Mouse (Mus musculus): ENCODE results near the gene Unc45a. TPM values are rescaled to one million over a fixed set of nuclear protein-coding genes. Genes with fewer than 3 reads are reported as not detected.

Gene Unc45a
- polyA plus RNA-seq, 1 experiment: 43.9 TPM

DNA sequence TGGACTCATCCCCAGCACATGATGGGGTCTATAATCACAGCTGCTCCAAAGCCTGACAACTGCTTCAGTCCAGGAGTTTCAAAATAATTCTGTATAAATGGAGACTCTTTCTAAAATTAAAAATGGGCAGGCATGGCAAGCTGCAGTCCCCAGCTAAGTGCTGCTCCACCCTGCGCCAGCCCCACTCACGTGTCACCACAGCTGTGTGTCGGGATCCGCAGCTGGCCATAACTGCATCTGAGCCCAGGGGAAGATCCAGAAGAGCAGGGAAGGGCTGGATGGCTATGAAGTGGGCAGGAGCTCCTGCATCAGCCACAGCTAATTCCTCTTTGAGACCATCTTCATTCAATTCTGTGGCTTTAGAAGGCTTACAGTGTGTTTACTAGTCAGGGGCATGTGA, 22.1 kb downstream of the Unc45a start:
- 92% methylated on average over 4 of the region's 4 CpGs for WGBS
- TF ChIP-seq CTCF (IDR thresholded peaks at IDR 0.05; ENCODE audit: control insufficient read depth, insufficient read depth, low read length) (no peak), POLR2A (IDR thresholded peaks at IDR 0.05; ENCODE audit: borderline replicate concordance, control insufficient read depth, low read depth, low read length) (0 out of 2 replicates have a peak, but pooled peaks have one; percentile 14)

DNA sequence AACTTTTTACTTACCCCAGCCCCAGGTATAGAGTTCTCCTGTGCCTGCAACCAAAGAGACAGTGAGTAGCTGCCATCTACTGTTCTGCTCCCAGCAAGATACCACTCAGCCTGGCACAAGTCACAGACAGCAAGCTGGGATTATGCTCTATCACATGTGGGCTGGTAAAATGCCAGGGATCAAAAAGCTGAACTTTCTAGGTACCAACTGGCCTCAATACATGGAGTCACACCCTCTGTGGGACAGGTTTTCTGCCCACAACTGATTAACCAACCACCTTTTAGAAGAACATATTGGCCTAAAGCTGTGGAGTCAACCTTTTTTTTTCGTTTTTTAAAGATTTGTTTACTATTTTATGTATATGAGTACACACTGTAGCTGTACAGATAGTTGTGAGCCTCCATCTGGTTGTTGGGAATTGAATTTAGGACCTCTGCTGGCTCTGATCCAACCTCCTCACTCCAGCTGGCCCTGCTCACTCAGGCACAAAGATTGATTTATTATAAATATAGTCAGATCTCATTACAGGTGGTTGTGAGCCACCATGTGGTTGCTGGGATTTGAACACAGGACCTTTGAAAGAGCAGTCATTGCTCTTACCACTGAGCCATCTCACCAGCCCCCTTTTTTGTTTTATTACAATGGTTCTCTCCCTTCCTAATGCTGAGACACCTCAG, 23.2 kb downstream of the Unc45a start:
- 69% methylated on average over 1 of the region's 1 CpGs for WGBS
- Histone ChIP-seq H3K27ac (ENCODE audit: control insufficient read depth, insufficient read depth, low read depth, low read length, poor library complexity) (no peak overlapping the region), H3K4me1 (ENCODE audit: control insufficient read depth, insufficient read depth, low read length) (no peaks in the 10 kb centered on the region), H3K4me3 (replicated peaks; ENCODE audit: control insufficient read depth, low read depth, low read length) (no peak overlapping the region)
- TF ChIP-seq POLR2A (IDR thresholded peaks at IDR 0.05; ENCODE audit: borderline replicate concordance, control insufficient read depth, low read depth, low read length) (no peak), CTCF (IDR thresholded peaks at IDR 0.05; ENCODE audit: control insufficient read depth, insufficient read depth, low read length) (no peak)

More for the DNA sequence above, 22.1 kb downstream of the Unc45a start:
- H3K4me1 ChIP-seq (ENCODE audit: control insufficient read depth, insufficient read depth, low read length): no peaks in the 10 kb centered on the region
- H3K4me3 ChIP-seq (replicated peaks; ENCODE audit: control insufficient read depth, low read depth, low read length): no peak overlapping the region
- H3K27ac ChIP-seq (ENCODE audit: control insufficient read depth, insufficient read depth, low read depth, low read length, poor library complexity): no peak overlapping the region

DNA sequence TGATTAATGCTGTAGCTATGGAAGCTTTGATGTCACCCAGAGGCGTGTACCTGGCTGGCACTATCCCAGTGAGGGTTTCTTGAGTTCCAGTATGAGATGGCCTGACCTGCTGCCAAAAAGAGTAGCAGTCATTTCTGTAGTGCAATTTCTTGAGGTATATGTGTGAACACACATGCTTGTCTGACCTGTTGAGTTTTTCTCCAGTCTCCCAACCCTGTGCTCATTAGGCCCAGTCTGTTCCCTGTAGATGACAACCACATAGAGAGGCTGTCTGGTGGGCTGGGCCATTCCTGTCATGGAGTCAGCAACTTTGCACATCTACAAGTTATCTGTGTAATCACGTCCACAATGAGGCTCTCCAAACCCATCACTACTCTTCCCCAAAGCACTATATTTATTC, 25.1 kb downstream of the Unc45a start:
- no peak overlapping the region for H3K27ac ChIP-seq (ENCODE audit: control insufficient read depth, insufficient read depth, low read depth, low read length, poor library complexity)
- H3K4me1 ChIP-seq (ENCODE audit: control insufficient read depth, insufficient read depth, low read length): no peaks in the 10 kb centered on the region
- TF ChIP-seq POLR2A (IDR thresholded peaks at IDR 0.05; ENCODE audit: borderline replicate concordance, control insufficient read depth, low read depth, low read length) (no peak), CTCF (IDR thresholded peaks at IDR 0.05; ENCODE audit: control insufficient read depth, insufficient read depth, low read length) (no peak)
- WGBS: 83% methylated on average over 2 of the region's 2 CpGs
- no peak overlapping the region for H3K4me3 ChIP-seq (replicated peaks; ENCODE audit: control insufficient read depth, low read depth, low read length)

DNA sequence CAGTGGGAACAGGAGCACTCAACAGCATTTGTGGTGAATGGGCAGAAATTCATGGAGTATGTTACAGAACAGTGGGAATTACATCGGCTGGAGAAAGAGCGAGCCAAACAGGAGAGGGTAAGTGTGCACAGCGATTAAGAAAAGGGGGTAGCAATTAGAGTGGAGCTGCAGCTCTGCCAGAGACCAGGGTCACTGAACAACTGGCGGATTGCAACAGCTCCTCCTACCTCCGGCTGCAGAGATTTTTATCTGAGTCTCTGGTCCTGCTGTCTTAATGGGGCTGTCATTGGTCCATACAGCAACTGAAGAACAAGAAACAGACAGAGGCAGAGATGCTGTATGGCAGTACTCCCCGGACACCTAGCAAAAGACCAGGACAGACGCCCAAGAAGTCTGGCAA, 30.0 kb downstream of the Unc45a start:
- no peak for TF ChIP-seq POLR2A (IDR thresholded peaks at IDR 0.05; ENCODE audit: borderline replicate concordance, control insufficient read depth, low read depth, low read length)
- TF ChIP-seq CTCF (IDR thresholded peaks at IDR 0.05; ENCODE audit: control insufficient read depth, insufficient read depth, low read length): no peak
- Histone ChIP-seq H3K4me1 (ENCODE audit: control insufficient read depth, insufficient read depth, low read length) (no peaks in the 10 kb centered on the region), H3K27ac (ENCODE audit: control insufficient read depth, insufficient read depth, low read depth, low read length, poor library complexity) (no peak overlapping the region), H3K4me3 (replicated peaks; ENCODE audit: control insufficient read depth, low read depth, low read length) (no peak overlapping the region)
- 85% methylated on average over 7 of the region's 7 CpGs for WGBS

DNA sequence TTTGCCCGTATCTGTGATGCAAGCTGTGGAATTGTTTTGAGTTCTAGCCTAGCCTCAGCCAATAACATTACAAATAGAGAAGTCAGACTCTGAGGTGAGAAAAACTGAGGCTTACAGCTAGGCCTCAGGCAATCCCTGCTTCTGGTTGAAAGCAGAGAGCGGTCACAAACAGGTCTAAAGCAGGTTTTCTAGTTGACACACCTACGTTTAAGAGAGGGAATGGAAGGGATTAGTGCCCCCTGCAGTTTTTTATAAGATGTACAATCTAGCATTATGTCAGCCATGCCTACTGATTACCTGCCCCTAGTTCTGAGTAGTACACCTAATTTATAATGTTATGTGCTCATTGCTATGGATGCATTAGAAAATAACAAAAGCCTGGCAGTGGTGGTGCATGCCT, 33.0 kb downstream of the Unc45a start:
- Histone ChIP-seq H3K4me1 (ENCODE audit: control insufficient read depth, insufficient read depth, low read length) (no peaks in the 10 kb centered on the region), H3K27ac (ENCODE audit: control insufficient read depth, insufficient read depth, low read depth, low read length, poor library complexity) (no peak overlapping the region), H3K4me3 (replicated peaks; ENCODE audit: control insufficient read depth, low read depth, low read length) (no peak overlapping the region)
- no peak for TF ChIP-seq CTCF (IDR thresholded peaks at IDR 0.05; ENCODE audit: control insufficient read depth, insufficient read depth, low read length)
- WGBS: 85% methylated on average over 3 of the region's 3 CpGs

DNA sequence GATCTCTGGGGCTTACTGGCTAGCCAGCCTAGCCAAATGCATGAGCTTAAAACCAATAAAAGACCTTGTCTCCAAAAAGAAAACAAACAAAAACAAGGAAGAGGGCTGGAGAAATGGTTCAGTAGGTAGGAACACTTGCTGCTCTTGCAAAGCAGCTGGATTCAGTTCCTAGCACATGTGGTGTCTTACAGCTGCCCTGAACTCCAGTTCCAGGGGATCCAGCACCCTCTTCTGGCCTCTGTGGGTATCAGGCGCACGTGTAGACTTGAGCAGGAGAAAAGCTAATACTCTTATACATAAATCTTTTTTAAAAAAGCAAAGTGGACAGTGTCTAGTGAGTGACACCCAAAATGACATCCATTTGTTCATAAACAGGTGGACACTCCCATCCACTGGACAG, 39.3 kb downstream of the Unc45a start:
- 90% methylated on average over 2 of the region's 2 CpGs for WGBS
- Histone ChIP-seq H3K4me1 (ENCODE audit: control insufficient read depth, insufficient read depth, low read length) (no peaks in the 10 kb centered on the region), H3K27ac (ENCODE audit: control insufficient read depth, insufficient read depth, low read depth, low read length, poor library complexity) (no peak overlapping the region), H3K4me3 (replicated peaks; ENCODE audit: control insufficient read depth, low read depth, low read length) (no peak overlapping the region)
- TF ChIP-seq CTCF (IDR thresholded peaks at IDR 0.05; ENCODE audit: control insufficient read depth, insufficient read depth, low read length) (peak; percentile 29; the same call in 1 of the 2 replicates), POLR2A (IDR thresholded peaks at IDR 0.05; ENCODE audit: borderline replicate concordance, control insufficient read depth, low read depth, low read length) (no peak)

DNA sequence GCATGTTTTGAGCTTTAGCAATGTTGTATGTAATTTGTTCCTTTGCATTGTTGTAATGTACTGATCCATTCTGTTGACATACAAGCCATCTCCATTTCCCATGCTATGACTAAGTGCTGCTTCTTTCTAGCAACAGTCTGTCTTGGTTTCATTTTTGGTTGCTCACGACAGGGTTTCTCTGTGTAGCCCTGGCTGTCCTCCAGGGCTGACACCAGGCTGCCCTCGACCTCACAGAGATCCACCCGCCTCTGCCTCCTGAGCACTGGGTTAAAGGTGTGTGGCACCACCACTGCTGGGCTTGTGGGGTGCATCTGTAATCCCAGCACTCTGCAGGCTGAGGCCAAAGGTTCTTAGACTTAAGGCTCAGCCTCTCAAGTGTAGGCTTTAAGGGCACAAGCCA, 41.2 kb downstream of the Unc45a start:
- 61% methylated on average over 3 of the region's 3 CpGs for WGBS
- no peak overlapping the region for H3K4me3 ChIP-seq (replicated peaks; ENCODE audit: control insufficient read depth, low read depth, low read length)

DNA sequence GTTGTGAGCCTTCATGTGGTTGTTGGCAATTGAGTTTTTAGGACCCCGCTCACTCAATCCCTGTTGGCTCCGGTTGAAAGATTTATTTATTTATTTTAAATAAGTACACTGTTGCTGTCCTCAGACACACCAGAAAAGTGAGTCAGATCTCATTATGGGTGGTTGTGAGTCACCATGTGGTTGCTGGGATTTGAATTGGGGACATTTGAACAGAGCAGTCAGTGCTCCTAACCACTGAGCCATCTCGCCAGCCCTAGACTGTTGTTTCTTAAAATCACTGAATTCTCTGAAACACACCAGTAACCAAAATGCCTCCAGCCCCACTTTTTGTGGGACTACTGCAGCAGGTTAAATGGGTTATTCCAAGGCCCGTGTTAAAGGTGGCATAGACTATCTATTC, 42.1 kb downstream of the Unc45a start:
- no peaks in the 10 kb centered on the region for H3K4me1 ChIP-seq (ENCODE audit: control insufficient read depth, insufficient read depth, low read length)
- H3K4me3 ChIP-seq (replicated peaks; ENCODE audit: control insufficient read depth, low read depth, low read length): no peak overlapping the region
- WGBS: 93% methylated on average over 4 of the region's 4 CpGs
- no peak overlapping the region for H3K27ac ChIP-seq (ENCODE audit: control insufficient read depth, insufficient read depth, low read depth, low read length, poor library complexity)
- TF ChIP-seq POLR2A (IDR thresholded peaks at IDR 0.05; ENCODE audit: borderline replicate concordance, control insufficient read depth, low read depth, low read length) (no peak), CTCF (IDR thresholded peaks at IDR 0.05; ENCODE audit: control insufficient read depth, insufficient read depth, low read length) (no peak)

More for the DNA sequence above, 41.2 kb downstream of the Unc45a start:
- TF ChIP-seq CTCF (IDR thresholded peaks at IDR 0.05; ENCODE audit: control insufficient read depth, insufficient read depth, low read length) (no peak), POLR2A (IDR thresholded peaks at IDR 0.05; ENCODE audit: borderline replicate concordance, control insufficient read depth, low read depth, low read length) (no peak)
- H3K4me1 ChIP-seq (ENCODE audit: control insufficient read depth, insufficient read depth, low read length): no peaks in the 10 kb centered on the region
- H3K27ac ChIP-seq (ENCODE audit: control insufficient read depth, insufficient read depth, low read depth, low read length, poor library complexity): no peak overlapping the region

DNA sequence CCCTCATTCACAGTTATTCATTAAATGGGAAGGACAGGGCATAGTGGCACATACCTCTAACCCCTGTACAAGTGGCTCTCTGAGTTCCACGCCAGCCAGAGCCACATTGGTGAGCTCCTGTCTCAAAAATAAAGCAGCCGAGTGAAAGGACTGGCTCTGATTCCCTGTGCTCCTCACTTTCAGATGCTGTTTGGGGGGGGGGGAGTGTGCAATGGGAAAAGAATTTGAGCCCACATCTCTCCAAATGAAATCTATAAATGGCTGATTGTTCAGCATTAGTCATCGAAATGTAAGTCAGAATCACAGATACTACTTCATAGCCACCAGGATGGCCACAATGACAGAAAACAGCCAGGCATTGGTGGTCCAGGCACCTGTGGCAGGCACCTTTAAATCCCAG, 43.8 kb downstream of the Unc45a start:
- no peak overlapping the region for H3K27ac ChIP-seq (ENCODE audit: control insufficient read depth, insufficient read depth, low read depth, low read length, poor library complexity)
- no peak overlapping the region for H3K4me3 ChIP-seq (replicated peaks; ENCODE audit: control insufficient read depth, low read depth, low read length)
- TF ChIP-seq CTCF (IDR thresholded peaks at IDR 0.05; ENCODE audit: control insufficient read depth, insufficient read depth, low read length) (no peak), POLR2A (IDR thresholded peaks at IDR 0.05; ENCODE audit: borderline replicate concordance, control insufficient read depth, low read depth, low read length) (no peak)
- WGBS: 86% methylated on average over 3 of the region's 3 CpGs
- H3K4me1 ChIP-seq (ENCODE audit: control insufficient read depth, insufficient read depth, low read length): no peaks in the 10 kb centered on the region; the same call in 1 of the 2 replicates
